Mouse (Mus musculus) cortical plate, adult 2 months (tissue): ENCODE measurements around the gene Qser1.

Experiments used
- CTCF ChIP-seq: fragments of 200-500 bp; IDR thresholded peaks from 2 replicates; pipeline ENCODE4 v1.5.1; 2011; ENCODE audit warnings: mild to moderate bottlenecking, control low read depth, low read length; ENCODE audit not compliant: insufficient read depth; ENCODE audit errors: extremely low read depth
- POLR2A ChIP-seq: fragments of 200-500 bp; IDR thresholded peaks from 2 replicates; pipeline ENCODE4 v1.6.1; 2011; ENCODE audit warnings: mild to moderate bottlenecking, low read length, control low read depth; ENCODE audit not compliant: insufficient read depth; ENCODE audit errors: extremely low read depth

GRCm38 (mm10) chr2:104774763-104775162 is 41.8 kb downstream of the Qser1 start:
- 0 out of 2 replicates have a peak, but pooled peaks have one; percentile 5 for TF ChIP-seq CTCF
- no peak for TF ChIP-seq POLR2A
